Mouse (Mus musculus) adrenal gland, postnatal 25 days (tissue): ENCODE data around the gene 1810043G02Rik. TPM values are rescaled to one million over a fixed set of nuclear protein-coding genes. Genes with fewer than 3 reads are reported as not detected.
A peak's percentile ranks its signal among the peaks of the same experiment; 100 is the strongest.
"Not testable (repeated sequence)": the region's sequence is repeated elsewhere in the genome, so short reads cannot be mapped to it uniquely, and the experiment has no call there.

Source experiments
- DNase-seq: peaks from one replicate; pipeline ENCODE4 v3.0.0; 2021; ENCODE audit warnings: mixed read lengths
- total RNA-seq: library from RNA; stranded (reverse); gene quantifications from 2 replicates; pipeline ENCODE4 v1.2.3, GENCODE M21; 2021

The 1810043G02Rik gene
- total RNA-seq, 1 experiment from 2014 or later = 22.1 TPM

DNA sequence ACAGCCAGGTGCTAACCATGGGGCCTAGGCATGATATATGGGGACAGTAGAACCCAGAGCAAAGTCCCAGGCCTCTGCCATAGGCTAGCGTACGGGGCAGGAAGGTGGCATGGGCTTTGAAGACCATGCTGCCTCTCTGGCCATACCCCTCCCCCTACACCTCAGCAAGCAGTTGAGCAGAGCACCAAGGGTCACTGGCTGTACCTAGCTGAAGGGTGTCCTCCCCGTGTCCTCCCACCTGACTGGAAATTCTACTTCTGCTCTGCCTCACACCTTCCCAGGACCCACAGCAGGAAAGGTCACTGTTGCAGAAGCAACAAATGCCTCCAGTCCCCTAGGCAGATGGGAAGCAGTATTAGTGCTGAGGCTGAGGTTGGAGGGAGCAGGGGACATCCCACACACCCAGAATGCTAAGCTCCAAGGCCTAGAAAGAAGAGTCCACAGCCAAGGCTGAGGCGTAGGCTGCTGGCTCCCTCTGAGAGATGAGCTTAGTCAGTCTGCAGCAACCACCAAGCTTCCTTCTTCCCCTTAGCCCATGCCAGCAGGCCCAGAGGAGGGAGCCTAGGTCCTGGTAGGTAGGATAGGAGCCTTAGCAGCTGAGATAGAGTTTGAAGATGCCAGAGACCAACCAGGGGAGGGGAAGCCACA, 27.6 kb downstream of the 1810043G02Rik start:
- DNase-seq = no peak

DNA sequence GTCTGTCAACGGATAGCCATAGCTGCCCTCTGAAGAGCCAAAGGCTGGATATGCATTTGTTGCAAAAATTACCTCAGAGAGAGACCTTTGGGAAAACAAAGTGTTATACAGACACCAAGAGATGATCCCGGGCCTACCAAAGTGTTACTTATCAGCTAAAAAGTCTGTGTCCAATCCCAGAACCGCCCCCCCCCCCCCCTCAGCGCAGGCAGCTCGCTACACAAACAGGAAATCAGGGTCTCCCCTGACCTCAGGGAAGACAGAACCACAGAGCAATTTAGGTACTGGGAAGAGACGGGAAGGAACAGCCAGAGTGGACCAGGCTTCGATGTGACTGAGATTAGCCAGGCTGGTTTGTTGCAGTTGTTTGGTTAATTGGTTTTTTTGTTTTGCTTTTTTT, 28.9 kb downstream of the 1810043G02Rik start:
- DNase-seq = no peak

DNA sequence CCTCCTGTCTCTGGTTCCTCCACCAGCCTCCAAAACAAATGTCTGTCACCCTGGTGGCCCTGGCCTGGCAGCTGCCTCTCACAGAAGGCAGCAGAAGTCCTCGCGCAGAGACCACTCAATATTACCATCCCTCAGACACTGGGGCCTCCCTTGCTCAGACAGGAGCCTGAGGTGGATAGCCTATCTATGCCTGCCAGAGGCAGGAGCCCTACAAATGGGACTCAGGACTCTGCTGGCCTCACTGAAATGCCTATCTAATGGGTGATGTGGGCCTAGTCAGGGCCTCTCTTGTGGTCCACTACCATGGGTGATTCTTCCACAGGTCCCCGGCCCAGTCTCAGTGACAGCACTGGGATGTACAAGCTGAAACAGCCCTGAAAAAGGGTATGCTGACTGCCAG, 29.8 kb downstream of the 1810043G02Rik start:
- DNase-seq = no peak

DNA sequence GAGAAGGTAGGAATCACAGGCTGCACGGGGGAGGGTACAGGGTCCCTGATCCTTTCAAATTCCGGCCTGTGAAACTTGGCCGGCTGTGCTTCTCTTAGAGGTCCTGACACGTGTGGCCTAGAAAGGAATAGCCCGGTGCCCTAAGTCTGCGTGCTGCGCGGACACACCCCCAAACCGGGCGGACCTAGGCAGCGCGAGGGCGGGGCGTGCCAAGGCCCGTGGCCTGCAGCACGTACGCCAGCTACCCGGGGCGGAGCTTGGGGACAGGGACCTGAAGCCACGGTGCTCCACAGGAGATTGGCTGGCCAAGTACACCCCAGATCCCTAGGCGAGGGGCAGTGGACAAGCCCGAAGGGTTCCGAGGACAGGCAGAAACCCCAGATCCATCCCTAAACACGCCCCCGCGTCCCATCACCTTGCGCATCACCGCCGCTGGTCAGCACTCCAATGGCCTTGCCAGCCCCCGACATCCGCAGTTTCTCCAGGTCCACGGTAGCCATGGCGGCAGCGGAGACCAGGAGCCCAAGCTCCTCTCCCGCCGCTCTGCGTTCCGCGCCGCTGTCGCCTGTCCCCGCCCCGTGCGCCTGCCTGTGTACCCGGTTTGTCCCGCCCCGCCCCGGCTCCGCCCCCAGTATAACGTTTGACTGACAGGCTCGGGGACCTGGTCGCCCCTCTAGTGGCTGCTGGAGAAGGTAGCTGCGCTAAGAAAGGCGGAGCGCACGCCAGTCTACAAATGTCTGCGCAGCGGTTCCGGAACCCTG, 31.0 kb downstream of the 1810043G02Rik start:
- peak; percentile 98 for DNase-seq

DNA sequence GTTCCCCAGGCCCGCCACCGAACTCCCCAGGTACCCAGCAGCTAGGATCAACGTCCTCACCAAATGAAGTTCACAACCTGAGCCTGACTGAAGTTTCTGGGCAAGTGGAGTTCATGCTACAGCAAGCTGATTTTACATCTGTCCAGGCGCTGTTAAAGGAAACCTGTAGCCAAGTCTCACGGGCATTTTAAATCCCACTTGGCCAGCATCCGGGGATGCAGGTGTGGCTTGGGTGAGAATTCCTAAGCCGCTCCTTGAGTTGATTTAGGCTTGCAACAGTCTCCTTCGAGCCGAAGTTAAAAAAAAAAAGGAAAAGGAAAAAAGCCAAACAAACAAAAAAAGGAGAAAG, 31.6 kb downstream of the 1810043G02Rik start, which contains the start of gene Pfkl:
TSS of gene Pfkl (minus strand) at position 139 of the 349 bp plus-strand sequence.
- no peak for DNase-seq

DNA sequence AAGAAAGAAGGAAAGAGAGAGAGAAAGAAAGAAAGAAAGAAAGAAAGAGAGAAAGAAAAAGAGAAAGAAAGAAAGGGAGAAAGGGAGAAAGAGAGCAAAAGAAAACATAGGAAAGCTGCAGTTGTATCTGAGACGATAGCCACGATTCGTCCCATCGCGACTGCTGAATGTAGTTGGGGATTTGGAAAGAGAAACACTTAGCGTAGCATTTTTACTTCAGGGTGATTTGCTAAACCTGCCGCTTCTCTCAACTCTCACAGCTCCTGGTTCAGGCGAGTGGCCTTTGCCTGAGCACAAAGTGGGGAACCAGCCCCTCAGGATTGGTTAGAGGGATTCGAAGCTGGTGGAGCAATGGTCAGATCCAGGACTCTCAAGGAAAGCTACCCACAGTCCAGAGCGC, 32.0 kb downstream of the 1810043G02Rik start:
- no peak for DNase-seq

DNA sequence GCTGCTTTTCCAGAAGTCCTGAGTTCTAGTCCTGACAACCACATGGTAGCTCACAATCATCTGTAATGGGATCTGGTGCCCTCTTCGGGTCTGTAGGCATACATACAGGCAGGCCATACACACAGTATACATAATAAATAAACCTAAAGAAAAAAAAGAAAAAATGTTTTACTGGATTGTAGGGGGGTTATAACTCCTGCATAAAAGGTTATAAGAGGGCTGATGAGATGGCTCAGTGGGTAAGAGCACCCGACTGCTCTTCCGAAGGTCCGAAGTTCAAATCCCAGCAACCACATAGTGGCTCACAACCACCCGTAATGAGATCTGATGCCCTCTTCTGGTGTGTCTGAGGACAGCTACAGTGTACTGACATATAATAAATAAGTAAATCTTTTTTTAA, 32.8 kb downstream of the 1810043G02Rik start:
- not testable (repeated sequence) for DNase-seq

DNA sequence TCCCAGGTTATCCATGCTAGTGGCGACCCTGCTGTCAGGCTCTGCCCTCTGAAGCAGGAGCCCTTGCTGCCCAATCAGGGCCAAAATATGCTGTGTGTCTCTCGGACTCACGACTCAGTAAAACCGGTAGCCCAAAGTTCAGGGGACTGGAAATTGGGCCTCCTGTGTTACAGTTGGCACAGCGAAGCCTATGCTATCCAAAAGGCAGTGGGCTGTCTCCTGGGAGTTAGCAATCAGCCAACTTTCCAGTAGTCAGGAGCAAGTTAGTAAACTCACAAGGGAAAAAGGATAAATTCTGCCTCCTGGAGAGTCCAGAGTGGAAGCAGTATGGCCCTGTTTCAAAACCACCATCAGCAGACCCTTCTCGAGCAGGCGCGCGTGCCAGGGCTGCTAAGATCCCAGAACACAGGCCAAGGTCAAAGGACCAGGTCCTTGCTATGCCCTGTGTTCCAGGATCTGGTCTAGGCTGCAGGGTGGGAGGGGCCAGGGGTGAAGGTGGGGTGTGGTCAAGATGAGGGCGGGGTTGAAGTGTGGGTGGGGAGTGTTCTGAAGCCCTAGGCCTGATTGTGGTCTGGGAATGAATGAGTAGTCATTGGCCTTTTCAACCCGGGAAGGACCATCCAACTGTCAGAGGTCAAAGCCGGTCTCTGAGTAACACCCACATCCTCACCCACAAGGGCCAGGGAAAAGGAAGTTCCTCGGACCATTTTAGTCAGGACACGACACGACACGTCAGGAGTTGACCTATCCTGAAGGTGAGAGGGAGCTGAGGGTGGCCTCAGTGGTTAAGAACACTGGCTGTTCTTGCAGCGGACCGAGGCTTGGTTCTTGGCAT, 34.6 kb downstream of the 1810043G02Rik start:
- DNase-seq = no peak

DNA sequence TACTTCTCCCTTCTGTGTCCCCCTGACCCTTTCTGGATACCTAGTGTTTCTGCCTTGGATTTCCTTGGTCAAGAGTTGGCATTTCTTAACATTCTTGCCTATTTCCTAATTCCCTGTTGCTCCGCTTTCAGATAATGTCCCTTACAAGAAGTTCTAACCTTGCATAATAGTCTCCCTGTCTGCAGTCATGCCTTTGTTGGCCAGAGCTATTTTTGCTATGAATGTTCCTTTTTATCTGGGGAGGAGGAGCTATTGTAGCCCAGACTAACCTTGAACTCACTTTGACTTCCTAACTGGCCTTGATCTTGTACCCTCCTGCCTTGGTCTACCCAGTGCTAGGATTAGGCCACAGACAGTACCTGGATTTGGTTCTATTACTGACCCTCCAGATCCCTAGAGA, 37.2 kb downstream of the 1810043G02Rik start:
- no peak for DNase-seq

DNA sequence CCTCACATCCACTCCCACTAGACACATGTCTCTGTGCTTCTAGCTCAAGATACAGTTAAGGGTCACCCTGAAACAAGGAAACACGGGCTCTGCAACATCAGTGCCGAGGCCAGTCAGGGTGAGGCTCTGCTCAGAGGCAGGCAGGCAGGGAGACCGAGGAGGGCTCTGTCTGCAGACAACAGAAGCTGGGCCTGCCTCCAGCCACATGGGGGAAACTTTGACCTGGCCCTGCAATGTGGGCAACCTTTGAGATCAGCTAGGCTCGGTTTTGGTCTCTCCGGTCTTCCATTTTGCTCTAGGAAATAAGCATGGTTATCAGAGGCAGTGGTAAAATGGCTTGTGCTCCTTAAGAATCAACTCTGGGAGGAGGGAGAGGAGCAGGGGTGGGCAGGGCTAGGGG, 38.0 kb downstream of the 1810043G02Rik start:
- no peak for DNase-seq

DNA sequence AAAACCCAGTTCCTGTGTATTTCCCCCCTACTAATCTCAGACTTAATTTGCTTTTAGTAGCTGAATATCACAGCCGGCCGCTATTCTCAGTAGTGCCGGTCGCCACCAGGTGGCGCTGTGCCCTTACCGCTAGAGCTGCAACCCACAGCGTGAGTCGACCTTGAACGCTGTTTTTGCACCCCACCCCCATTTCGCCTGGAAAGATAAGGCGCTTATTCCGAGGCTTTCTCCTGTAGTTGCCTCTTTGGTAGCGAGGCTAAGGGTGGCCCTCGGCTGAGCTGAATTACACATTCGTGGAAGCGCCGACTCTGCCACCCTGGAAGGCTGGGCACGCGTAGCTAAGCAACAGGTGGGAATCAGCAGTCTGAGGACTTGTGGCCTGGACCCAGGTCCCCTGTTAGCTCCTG, 40.5 kb downstream of the 1810043G02Rik start:
- DNase-seq = peak; percentile 85

DNA sequence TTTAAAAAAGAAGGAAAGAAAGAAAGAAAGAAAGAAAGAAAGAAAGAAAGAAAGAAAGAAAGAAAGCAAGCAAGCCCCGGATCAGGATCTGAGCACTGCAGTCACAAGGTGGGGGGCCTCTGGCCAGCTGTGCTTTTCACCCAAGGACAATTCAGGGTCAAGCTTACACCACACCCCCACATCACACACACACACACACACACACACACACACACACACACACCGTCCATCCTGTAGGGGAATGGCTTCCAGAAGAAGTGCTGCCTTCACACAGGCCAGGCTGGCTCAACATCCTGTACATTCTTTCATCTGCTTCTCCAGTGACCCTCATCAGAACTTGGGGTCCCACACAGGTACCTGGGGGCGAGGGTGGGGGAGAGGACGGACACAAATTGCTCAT, 41.0 kb downstream of the 1810043G02Rik start:
- no peak for DNase-seq

DNA sequence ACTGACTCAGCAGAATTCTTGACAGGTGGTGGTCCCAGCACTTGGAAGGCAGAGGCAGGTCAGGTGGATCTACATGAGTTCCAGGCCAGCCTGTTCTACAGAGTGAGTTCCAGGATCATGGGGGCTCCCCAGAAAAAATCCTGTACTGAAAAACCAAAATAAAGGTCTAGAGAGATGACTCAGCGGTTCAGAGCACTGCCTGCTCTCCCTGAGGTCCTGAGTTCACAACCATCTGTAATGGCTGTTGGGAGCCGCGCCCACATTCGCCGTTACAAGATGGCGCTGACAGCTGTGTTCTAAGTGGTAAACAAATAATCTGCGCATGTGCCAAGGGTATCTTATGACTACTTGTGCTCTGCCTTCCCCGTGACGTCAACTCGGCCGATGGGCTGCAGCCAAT, 41.7 kb downstream of the 1810043G02Rik start:
- DNase-seq = not testable (repeated sequence)

DNA sequence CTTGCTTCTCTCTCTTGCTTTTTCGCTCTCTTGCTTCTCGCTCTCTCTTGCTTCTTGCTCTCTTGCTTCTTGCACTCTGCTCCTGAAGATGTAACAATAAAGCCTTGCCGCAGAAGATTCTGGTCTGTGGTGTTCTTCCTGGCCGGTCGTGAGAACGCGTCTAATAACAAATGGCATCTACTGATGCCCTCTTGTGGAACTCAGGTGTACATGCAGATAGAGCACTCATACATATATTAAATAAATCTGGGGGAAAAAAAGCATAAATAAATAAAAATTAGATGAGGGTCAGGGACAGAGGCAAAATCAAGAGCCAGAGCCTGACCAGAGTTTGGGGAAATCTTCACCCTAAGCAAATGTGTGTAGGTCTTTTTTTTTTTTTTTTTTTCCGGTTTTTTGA, 47.1 kb downstream of the 1810043G02Rik start:
- DNase-seq = not testable (repeated sequence)

DNA sequence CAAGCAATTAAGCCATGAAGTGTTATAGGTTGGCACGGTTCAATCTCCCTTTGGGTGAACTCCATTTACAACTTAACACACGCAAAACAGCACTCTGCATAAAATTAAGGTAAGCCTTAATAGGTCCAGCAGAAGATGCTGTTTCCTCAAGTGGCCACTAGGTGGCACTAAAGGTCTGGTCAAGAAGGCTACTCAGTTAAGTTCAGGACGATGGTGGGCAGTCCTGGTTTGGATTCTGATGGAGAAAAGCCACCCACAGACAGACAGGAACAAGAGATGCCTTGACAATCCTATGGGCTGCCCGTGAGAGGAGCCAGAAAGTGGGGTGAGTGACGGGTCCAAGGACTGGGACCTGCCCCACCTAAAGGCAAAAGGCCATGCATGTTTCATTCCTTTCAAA, 49.8 kb downstream of the 1810043G02Rik start:
- peak; percentile 70 for DNase-seq

DNA sequence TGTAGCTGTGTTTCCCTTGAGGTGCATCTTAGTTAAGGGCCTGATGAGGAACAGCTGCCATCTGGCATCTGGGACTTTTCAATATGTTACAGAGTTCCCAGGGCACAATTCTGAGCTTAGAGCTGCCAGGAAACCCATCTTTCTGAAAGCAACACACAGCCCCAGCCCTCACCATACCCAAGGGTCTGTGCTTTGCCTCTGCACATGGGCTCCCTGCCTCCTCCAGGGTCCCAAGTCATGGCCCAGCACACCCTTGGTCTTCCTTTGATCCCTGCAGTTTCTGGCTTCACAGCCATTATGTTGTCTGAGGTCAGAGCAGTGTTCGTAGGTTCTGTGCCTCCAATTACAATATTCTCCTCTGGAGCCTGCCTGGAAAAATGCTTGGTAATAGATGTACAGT, 50.8 kb downstream of the 1810043G02Rik start:
- DNase-seq = no peak

DNA sequence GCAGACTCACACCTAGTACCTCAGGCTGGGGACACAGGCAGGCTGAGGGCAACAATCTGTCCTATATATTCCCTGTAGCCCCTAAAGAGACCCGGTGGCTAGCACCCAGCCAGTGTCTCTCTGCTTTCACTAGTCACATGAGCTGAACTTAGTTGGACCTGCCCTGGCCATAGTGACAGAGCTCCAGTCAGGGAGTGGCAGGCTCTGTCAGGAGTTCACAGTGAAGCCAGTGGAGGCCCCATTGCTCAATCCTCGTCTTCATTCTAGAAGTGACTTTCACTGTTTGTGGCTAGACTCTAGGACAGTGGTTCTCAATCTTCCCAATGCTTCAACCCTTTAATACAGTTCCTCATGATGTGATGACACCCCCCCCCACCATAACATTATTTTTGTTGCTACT, 53.7 kb downstream of the 1810043G02Rik start:
- DNase-seq = no peak

Other genes with a start within 250 kb of the 1810043G02Rik start
- not detected in 2 replicates for gene Gm18596, start 235.9 kb upstream of the 1810043G02Rik start, total RNA-seq
- gene Gm9736, start 227.2 kb upstream of the 1810043G02Rik start, total RNA-seq = not detected in 2 replicates
- not detected in 2 replicates for gene Gm3233, start 218.8 kb upstream of the 1810043G02Rik start, total RNA-seq
- not detected in 2 replicates for gene Gm3238, start 207.2 kb upstream of the 1810043G02Rik start, total RNA-seq
- gene Gm7138, start 201.6 kb upstream of the 1810043G02Rik start, total RNA-seq = not detected in 2 replicates
- not detected in 2 replicates for gene Gm3250, start 196.0 kb upstream of the 1810043G02Rik start, total RNA-seq
- not detected in 2 replicates for gene Gm7137, start 190.3 kb upstream of the 1810043G02Rik start, total RNA-seq
- not detected in 2 replicates for gene Gm9639, start 183.4 kb upstream of the 1810043G02Rik start, total RNA-seq
- gene Gm19668, start 179.4 kb upstream of the 1810043G02Rik start, total RNA-seq = not detected in 2 replicates
- not detected in 2 replicates for gene Gm9507, start 166.7 kb upstream of the 1810043G02Rik start, total RNA-seq
- not detected in 2 replicates for gene Gm2696, start 163.8 kb upstream of the 1810043G02Rik start, total RNA-seq
- gene Krtap10-4, start 151.4 kb upstream of the 1810043G02Rik start, total RNA-seq = not detected in 2 replicates
- not detected in 2 replicates for gene Krtap10-10, start 142.6 kb upstream of the 1810043G02Rik start, total RNA-seq
- not detected in 2 replicates for gene Gm36176, start 131.7 kb upstream of the 1810043G02Rik start, total RNA-seq
- gene Gm10318, start 125.7 kb upstream of the 1810043G02Rik start, total RNA-seq = not detected in 2 replicates
- not detected in 2 replicates for gene Gm3285, start 116.5 kb upstream of the 1810043G02Rik start, total RNA-seq
- gene Lrrc3, start 76.0 kb upstream of the 1810043G02Rik start, total RNA-seq = 5.5 and 8.0 TPM in 2 replicates
- gene Trpm2, start 8.0 kb upstream of the 1810043G02Rik start, total RNA-seq = 1.2 and 2.7 TPM in 2 replicates
- gene Pfkl, start 31.6 kb downstream of the 1810043G02Rik start, total RNA-seq = 91.4 and 96.0 TPM in 2 replicates
- 30.7 and 36.2 TPM in 2 replicates for gene Dnmt3l, start 63.4 kb downstream of the 1810043G02Rik start, total RNA-seq
- gene Aire, start 65.1 kb downstream of the 1810043G02Rik start, total RNA-seq = not detected in 2 replicates
- gene Icosl, start 90.8 kb downstream of the 1810043G02Rik start, total RNA-seq = 26.3 and 36.0 TPM in 2 replicates
- 235 and 247 TPM in 2 replicates for gene D10Jhu81e, start 191.3 kb downstream of the 1810043G02Rik start, total RNA-seq
- gene Pwp2, start 206.6 kb downstream of the 1810043G02Rik start, total RNA-seq = 17.8 and 17.9 TPM in 2 replicates